Mouse (Mus musculus) hindbrain, embryonic 14.5 days (tissue): ENCODE results near the gene Dao. TPM values are rescaled to one million over a fixed set of nuclear protein-coding genes. Genes with fewer than 3 reads are reported as not detected.

Experiments used
- ATAC-seq: fragments of 200-750 bp; cut with Nextera tagmentation; 2 replicates; pipeline ENCODE4 v1.8.0; 2017; ENCODE audit warnings: moderate number of reproducible peaks, mild to moderate bottlenecking, moderate TSS enrichment, moderate library complexity; ENCODE audit not compliant: low FRiP score
- DNase-seq: peaks from one replicate; pipeline ENCODE4 v3.0.0-alpha.2; 2015; ENCODE audit warnings: low spot score
- H3K27ac ChIP-seq: fragments of 300-500 bp; sonication (generic); 2 replicates; pipeline ENCODE4 v1.5.1; 2014; ENCODE audit warnings: mild to moderate bottlenecking, moderate library complexity
- H3K27me3 ChIP-seq: fragments of 300-500 bp; sonication (generic); 2 replicates; pipeline ENCODE4 v1.6.1; 2014; ENCODE audit warnings: mild to moderate bottlenecking, low read length, mixed read lengths; ENCODE audit not compliant: control insufficient read depth, insufficient read depth
- H3K36me3 ChIP-seq: fragments of 300-500 bp; sonication (generic); replicated peaks from 2 replicates; pipeline ENCODE4 v1.6.1; 2014; ENCODE audit not compliant: control insufficient read depth, insufficient read depth
- H3K4me1 ChIP-seq: fragments of 300-500 bp; sonication (generic); replicated peaks from 2 replicates; pipeline ENCODE4 v1.6.1; 2014; ENCODE audit warnings: antibody characterized with exemption, low read length, mixed read lengths; ENCODE audit not compliant: control insufficient read depth, insufficient read depth
- H3K4me2 ChIP-seq: fragments of 300-500 bp; sonication (generic); replicated peaks from 2 replicates; pipeline ENCODE4 v1.6.1; 2014; ENCODE audit warnings: mild to moderate bottlenecking, moderate library complexity
- H3K4me3 ChIP-seq: fragments of 300-500 bp; sonication (generic); replicated peaks from 2 replicates; pipeline ENCODE4 v1.5.1; 2014; ENCODE audit warnings: mild to moderate bottlenecking, low read length
- H3K9ac ChIP-seq: fragments of 300-500 bp; sonication (generic); 2 replicates; pipeline ENCODE4 v1.6.1; 2014
- H3K9me3 ChIP-seq: fragments of 300-500 bp; sonication (generic); 2 replicates; pipeline ENCODE4 v1.6.1; 2016; ENCODE audit warnings: low read length; ENCODE audit not compliant: control insufficient read depth
- WGBS: fragments of 180-500 bp; shearing (Covaris S2); extraction: QIAGEN DNeasy Blood & Tissue Kit; methylation state at CpG from one replicate; pipeline ENCODE4 v1.1.7; 2014; 5-methylcytosine and 5-hydroxymethylcytosine counted together
- polyA plus RNA-seq: library from polyadenylated mRNA; unstranded; fragments of >200 nt; fragmentation: Nextera tagmentation; extraction: Ambion mirVana; gene quantifications from 2 replicates; pipeline ENCODE4 v1.2.1, GENCODE M21; 2014

Gene Dao
- polyA plus RNA-seq, 1 experiment from 2014 or later: not detected

DNA sequence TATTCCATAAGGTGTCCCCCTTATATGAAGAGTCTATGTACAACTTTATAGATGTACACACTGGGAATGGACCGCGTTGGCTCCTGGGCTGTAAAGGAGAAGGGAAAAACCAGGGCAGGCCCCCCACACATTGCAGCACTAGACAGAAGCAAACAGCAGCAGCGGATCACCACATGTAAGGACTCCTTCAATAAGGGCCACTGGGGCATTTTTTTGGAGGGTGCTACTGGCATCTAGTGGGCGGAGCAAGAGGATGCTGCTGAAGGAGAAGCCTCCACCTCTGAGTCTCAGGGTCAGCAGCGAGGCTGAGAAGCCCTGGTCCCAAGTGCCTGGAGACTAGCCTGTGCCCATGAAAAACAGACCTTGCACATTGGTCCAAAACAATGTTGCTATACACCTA lies 12.9 kb upstream of the Dao start:
- peaks cover 35% of the 10 kb centered on the region for H3K4me1 ChIP-seq
- no peak overlapping the region for H3K4me2 ChIP-seq
- no peaks in the 10 kb centered on the region for H3K27me3 ChIP-seq
- no peak overlapping the region for H3K9ac ChIP-seq
- no peak for DNase-seq
- no peak overlapping the region for H3K27ac ChIP-seq
- H3K36me3 ChIP-seq: peaks cover 18% of the 10 kb centered on the region
- WGBS: 86% methylated on average over 5 of the region's 5 CpGs
- H3K9me3 ChIP-seq: no peaks in the 10 kb centered on the region
- H3K4me3 ChIP-seq: no peak overlapping the region
- no peak for ATAC-seq

DNA sequence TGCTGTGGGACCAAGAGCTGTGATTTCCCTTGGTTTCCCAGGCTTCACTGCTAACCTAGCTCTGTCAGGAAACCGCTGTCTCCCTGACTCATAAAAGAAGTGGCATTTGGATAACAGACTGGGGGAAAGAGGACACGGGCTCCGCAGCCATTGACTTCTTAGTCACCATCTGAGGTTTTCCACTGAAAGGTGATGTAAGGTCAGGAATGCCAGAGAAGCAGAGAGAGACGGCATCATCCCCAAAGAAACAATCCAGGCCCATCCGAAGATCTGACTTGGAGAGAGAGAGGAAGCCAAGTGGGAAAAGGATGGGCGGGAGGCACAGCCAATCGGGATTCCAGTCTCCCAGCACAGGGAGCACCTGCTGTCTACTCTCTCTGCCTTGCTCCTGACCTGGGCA lies 12.4 kb upstream of the Dao start:
- H3K36me3 ChIP-seq: peaks cover 18% of the 10 kb centered on the region
- 73% methylated on average over 7 of the region's 7 CpGs for WGBS
- DNase-seq: no peak
- H3K4me1 ChIP-seq: peaks cover 35% of the 10 kb centered on the region
- H3K4me3 ChIP-seq: no peak overlapping the region
- H3K27ac ChIP-seq: no peak overlapping the region
- no peak for ATAC-seq
- H3K4me2 ChIP-seq: peak overlapping the region; percentile 94; the same call in 1 of the 2 replicates
- no peaks in the 10 kb centered on the region for H3K27me3 ChIP-seq
- no peaks in the 10 kb centered on the region for H3K9me3 ChIP-seq
- peak overlapping the region; percentile 92; the same call in 1 of the 2 replicates for H3K9ac ChIP-seq

- Histone ChIP-seq H3K36me3 (peaks cover 12% of the 10 kb centered on the region), H3K9ac (peak overlapping the region; percentile 92), H3K9me3 (no peaks in the 10 kb centered on the region), H3K4me3 (peak overlapping the region; percentile 80), H3K27me3 (no peaks in the 10 kb centered on the region), H3K4me2 (peak overlapping the region; percentile 94), H3K4me1 (peaks cover 29% of the 10 kb centered on the region), H3K27ac (peak overlapping the region; percentile 96)
- ATAC-seq (no peak), DNase-seq (no peak)
- WGBS: 41% methylated on average over 12 of the region's 12 CpGs
Measured at GRCm38 (mm10) chr5:113992339-113992831, 11.1 kb upstream of the Dao start.

GRCm38 (mm10) chr5:113993031-113993486 lies 10.4 kb upstream of the Dao start:
- WGBS: 0% methylated on average over 22 of the region's 22 CpGs
- peak overlapping the region; percentile 96 for H3K27ac ChIP-seq
- peaks cover 29% of the 10 kb centered on the region for H3K4me1 ChIP-seq
- peak overlapping the region; percentile 94 for H3K4me2 ChIP-seq
- no peak; the same call in none of the 2 replicates for ATAC-seq
- H3K9ac ChIP-seq: peak overlapping the region; percentile 92
- H3K36me3 ChIP-seq: peaks cover 12% of the 10 kb centered on the region
- H3K9me3 ChIP-seq: no peaks in the 10 kb centered on the region
- DNase-seq: peak; percentile 42
- no peaks in the 10 kb centered on the region for H3K27me3 ChIP-seq
- peak overlapping the region; percentile 80 for H3K4me3 ChIP-seq

DNA sequence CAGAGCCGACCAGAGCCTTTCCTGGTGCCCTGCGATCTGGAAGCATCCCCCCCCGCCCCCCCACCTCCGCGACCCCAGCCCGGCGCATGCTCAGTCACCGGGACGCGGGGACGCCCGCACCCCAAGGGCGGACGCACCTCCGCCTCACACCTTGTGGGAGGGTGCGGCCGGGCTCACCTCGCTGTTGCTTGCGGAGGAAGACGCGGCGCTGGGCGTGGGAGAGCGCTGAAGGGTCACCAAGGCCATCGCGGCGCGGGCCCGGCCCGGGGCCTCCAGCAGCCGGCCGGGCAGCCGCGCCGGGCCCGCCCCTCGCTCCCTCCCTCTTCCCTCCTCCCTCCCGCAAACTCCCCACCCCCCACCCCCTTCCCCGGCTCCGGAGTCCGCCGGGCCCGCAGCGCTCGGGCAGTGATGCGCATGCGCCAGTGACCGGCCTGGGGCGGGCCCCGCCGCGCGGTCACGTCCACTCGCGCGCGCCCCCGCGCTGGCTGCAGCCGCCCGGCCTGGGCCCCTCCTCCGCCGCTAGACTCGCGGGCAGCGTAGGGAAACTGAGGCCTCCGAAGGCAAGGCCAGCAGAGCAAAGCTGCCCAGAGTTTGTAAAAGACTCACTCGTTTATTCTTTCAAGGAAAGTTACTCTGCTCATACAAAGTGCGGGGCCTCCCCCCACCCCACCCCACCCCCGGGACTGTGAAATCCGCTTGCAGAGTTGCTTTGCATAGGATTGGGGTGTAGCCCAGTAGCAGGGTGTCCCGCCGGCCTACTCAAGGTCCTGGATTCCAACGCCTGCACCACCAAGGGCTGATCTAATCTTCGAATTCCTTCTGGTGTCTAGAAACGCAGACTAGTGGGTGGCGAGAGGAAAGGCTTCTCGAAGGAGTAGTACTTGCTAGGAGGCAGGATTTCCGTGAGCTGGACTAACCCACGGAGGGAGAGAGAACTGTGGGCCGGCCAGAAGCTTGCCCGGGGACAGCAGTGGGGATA lies 9.7 kb upstream of the Dao start, which contains the start of gene Ssh1:
Gene Ssh1 (minus strand): TSS at position 408 of the 979 bp plus-strand sequence.
- DNase-seq (peak; percentile 91), ATAC-seq (peak; percentile 86)
- no peaks in the 10 kb centered on the region for H3K9me3 ChIP-seq
- whole genome bisulfite sequencing: under 1% methylated on average over 51 of the region's 83 CpGs
- no peaks in the 10 kb centered on the region for H3K27me3 ChIP-seq
- peak within 1 kb of the TSS; percentile 92 for H3K9ac ChIP-seq
- H3K4me3 ChIP-seq: peak within 1 kb of the TSS; percentile 80
- H3K4me1 ChIP-seq: peaks cover 29% of the 10 kb centered on the region
- H3K4me2 ChIP-seq: peak within 1 kb of the TSS; percentile 94
- peaks cover 8% of the 10 kb centered on the region for H3K36me3 ChIP-seq
- H3K27ac ChIP-seq: peak within 1 kb of the TSS; percentile 96

DNA sequence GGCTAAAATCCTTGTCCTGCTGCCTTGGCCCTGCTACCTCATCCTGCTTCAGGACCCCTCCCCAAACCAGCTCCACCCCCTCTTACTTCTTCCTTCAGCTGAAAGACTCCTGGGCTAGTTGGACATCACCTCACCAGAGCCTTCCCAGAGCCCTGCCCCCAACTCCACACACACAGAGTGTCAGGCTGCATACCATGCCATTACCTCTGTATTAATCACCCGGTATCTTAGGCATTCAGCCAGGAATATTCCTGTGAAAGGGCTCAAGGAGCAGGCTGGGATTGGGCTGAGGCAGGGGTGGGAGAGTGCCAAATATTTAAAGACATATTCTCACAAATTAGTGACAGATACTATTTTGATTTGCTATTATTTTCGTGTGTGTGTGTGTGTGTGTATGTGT lies 7.0 kb upstream of the Dao start:
- 58% methylated on average over 2 of the region's 2 CpGs for WGBS
- Histone ChIP-seq H3K4me2 (no peak overlapping the region), H3K4me1 (peaks cover 17% of the 10 kb centered on the region), H3K27me3 (no peaks in the 10 kb centered on the region), H3K9ac (no peak overlapping the region), H3K9me3 (no peaks in the 10 kb centered on the region), H3K36me3 (no peaks in the 10 kb centered on the region), H3K4me3 (no peak overlapping the region), H3K27ac (no peak overlapping the region)
- ATAC-seq (no peak), DNase-seq (no peak)

DNA sequence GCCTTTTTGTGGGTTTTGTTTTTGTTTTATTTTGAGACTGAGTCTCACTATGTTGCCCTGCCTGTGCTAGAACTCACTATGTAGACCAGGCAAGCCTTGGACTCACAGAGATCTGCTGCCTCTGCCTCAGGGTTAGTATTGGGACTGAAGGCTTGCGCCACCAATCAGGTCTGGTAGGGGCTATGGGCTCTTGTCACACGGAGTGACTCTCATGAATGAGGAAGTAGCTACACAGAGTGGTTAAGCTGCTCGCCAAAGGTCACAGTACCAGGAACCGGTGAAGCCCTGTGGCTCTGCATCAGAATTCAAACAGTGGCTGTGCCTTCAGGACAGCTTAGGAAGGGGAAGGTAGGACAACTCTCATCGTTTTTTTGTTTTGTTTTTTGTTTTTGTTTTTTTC lies 4.1 kb upstream of the Dao start:
- H3K4me2 ChIP-seq: no peak overlapping the region
- 68% methylated on average over 5 of the region's 5 CpGs for WGBS
- peaks cover 2% of the 10 kb centered on the region for H3K4me1 ChIP-seq
- H3K27ac ChIP-seq: no peak overlapping the region
- no peak for DNase-seq
- no peaks in the 10 kb centered on the region for H3K9me3 ChIP-seq
- no peak overlapping the region for H3K9ac ChIP-seq
- no peak for ATAC-seq
- H3K36me3 ChIP-seq: no peaks in the 10 kb centered on the region
- H3K27me3 ChIP-seq: no peaks in the 10 kb centered on the region
- no peak overlapping the region for H3K4me3 ChIP-seq

DNA sequence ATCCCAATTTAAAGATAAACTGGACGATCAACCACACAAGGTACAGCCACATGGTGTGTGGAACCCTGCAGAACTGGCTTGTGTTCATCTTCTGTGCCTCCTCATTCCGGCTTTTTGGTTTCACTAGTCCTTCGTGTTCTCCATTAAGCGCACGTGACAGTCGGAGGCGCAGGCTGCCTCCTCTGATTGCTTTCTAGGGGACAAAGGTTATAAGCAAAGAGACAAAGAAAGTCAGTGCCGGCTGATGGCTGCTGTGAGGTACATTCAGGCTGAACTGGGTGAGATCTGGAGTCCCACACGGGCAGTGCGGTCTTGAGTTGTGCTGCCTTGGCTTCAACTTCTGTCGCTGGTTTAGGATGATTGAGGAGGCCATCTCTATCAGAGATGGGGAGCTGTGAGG lies 1.1 kb downstream of the Dao start:
- ATAC-seq (no peak), DNase-seq (no peak)
- H3K4me1 ChIP-seq: no peaks in the 10 kb centered on the region
- no peaks in the 10 kb centered on the region for H3K27me3 ChIP-seq
- no peak overlapping the region for H3K27ac ChIP-seq
- 58% methylated on average over 11 of the region's 11 CpGs for WGBS
- no peak overlapping the region for H3K9ac ChIP-seq
- no peaks in the 10 kb centered on the region for H3K36me3 ChIP-seq
- no peak overlapping the region for H3K4me3 ChIP-seq
- no peak overlapping the region for H3K4me2 ChIP-seq
- H3K9me3 ChIP-seq: no peaks in the 10 kb centered on the region

DNA sequence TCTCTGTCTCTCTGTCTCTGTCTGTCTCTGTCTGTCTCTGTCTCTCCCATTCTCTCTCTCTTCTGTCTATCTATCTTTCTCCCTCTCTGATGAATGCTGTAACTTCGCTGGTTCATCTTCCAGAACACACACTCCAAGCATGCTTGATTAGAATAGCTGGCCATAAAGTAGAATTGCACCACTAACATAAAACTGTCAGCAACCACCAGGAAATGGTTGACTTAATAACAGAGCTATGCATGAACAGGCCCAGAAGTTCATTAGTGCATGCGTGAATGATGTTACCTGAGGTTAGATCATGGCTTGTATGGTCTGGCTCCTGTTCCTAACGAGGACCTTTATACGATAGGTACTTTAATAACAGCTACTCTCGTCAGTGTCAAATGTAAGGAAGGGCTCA lies 1.6 kb downstream of the Dao start:
- DNase-seq (no peak), ATAC-seq (no peak)
- Histone ChIP-seq H3K4me2 (no peak overlapping the region), H3K36me3 (no peaks in the 10 kb centered on the region), H3K9ac (no peak overlapping the region), H3K4me1 (no peaks in the 10 kb centered on the region), H3K27ac (no peak overlapping the region), H3K27me3 (no peaks in the 10 kb centered on the region), H3K4me3 (no peak overlapping the region), H3K9me3 (no peaks in the 10 kb centered on the region)
- 87% methylated on average over 5 of the region's 5 CpGs for WGBS
